Mouse (Mus musculus) limb, embryonic 12.5 days (tissue): ENCODE data around the gene Enah. TPM values are rescaled to one million over a fixed set of nuclear protein-coding genes. Genes with fewer than 3 reads are reported as not detected.

ENCODE experiments used
- ATAC-seq: fragments of 200-750 bp; cut with Nextera tagmentation; 2 replicates; pipeline ENCODE4 v1.8.0; 2017; ENCODE audit warnings: low read depth, moderate TSS enrichment; ENCODE audit not compliant: insufficient number of reproducible peaks, insufficient read depth, low FRiP score, low TSS enrichment
- H3K27ac ChIP-seq: fragments of 300-500 bp; sonication (generic); 2 replicates; pipeline ENCODE4 v1.5.1; 2016; ENCODE audit warnings: mild to moderate bottlenecking, moderate library complexity
- H3K27me3 ChIP-seq: fragments of 300-500 bp; sonication (generic); 2 replicates; pipeline ENCODE4 v1.6.1; 2016; ENCODE audit warnings: mild to moderate bottlenecking, moderate library complexity
- H3K36me3 ChIP-seq: fragments of 300-500 bp; sonication (generic); 2 replicates; pipeline ENCODE4 v1.6.1; 2016; ENCODE audit warnings: mild to moderate bottlenecking, moderate library complexity
- H3K4me1 ChIP-seq: fragments of 300-500 bp; sonication (generic); replicated peaks from 2 replicates; pipeline ENCODE4 v1.6.1; 2016
- H3K4me2 ChIP-seq: fragments of 300-500 bp; sonication (generic); 2 replicates; pipeline ENCODE4 v1.6.1; 2016; ENCODE audit warnings: mild to moderate bottlenecking, moderate library complexity
- H3K4me3 ChIP-seq: fragments of 300-500 bp; sonication (generic); replicated peaks from 2 replicates; pipeline ENCODE4 v1.5.1; 2016; ENCODE audit warnings: mild to moderate bottlenecking
- H3K9ac ChIP-seq: fragments of 300-500 bp; sonication (generic); replicated peaks from 2 replicates; pipeline ENCODE4 v1.6.1; 2016; ENCODE audit warnings: mild to moderate bottlenecking, moderate library complexity
- H3K9me3 ChIP-seq: fragments of 300-500 bp; sonication (generic); 2 replicates; pipeline ENCODE4 v1.6.1; 2016; ENCODE audit warnings: mild to moderate bottlenecking, moderate library complexity
- WGBS: fragments of 180-500 bp; shearing (Covaris S2); methylation state at CpG from one replicate; pipeline ENCODE4 v1.1.7; 2016; 5-methylcytosine and 5-hydroxymethylcytosine counted together
- polyA plus RNA-seq: library from polyadenylated mRNA; unstranded; fragments of >200 nt; fragmentation: Nextera tagmentation; extraction: Ambion mirVana; gene quantifications from 2 replicates; pipeline ENCODE4 v1.2.1, GENCODE M21; 2016

Enah gene
- polyA plus RNA-seq, 1 experiment from 2014 or later: 31.6 TPM

DNA sequence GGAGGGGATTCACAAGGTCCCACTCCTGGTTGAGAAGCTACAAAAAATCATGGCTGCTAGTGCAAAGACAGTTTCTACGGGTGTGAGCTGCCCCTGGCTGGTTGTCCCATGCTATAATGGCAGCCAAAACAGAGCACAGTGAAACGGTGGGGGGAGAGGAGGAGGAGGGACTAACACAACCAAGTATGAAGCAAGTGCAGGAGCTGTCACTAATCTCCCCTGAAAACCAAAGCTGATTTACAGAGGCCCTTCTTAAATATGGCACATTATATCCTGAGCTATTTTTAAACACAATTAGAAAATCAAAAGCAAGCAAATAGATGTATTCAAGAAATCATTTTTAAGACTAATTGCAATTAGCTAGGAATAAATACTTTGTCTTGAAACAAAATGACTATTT lies 32.6 kb downstream of the Enah start:
- 52% methylated on average over 2 of the region's 2 CpGs for WGBS
- Histone ChIP-seq H3K4me3 (no peak overlapping the region), H3K4me2 (no peak overlapping the region), H3K9me3 (no peaks in the 10 kb centered on the region), H3K27ac (no peak overlapping the region), H3K27me3 (no peaks in the 10 kb centered on the region), H3K36me3 (peaks cover 17% of the 10 kb centered on the region), H3K9ac (no peak overlapping the region), H3K4me1 (peaks cover 6% of the 10 kb centered on the region)
- no peak for ATAC-seq

DNA sequence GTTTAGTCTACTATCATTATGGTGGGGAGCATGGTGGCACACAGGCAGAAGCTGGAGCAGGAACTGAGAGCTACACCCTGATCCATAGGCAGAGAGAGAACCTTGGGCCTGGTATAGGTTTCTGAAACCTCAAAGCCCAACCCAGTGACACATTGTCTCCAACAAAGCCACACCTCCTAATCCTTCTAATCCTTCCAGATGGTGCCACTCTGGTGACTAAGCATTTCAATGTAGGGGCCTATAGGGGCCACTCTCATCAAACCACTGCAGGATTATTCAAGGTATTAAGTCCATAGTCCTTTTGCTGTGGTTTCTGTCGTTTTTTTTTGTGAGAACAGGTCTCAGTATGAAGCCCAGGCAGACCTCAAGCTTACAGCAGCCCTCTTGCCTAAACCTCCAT lies 33.9 kb downstream of the Enah start:
- no peak for ATAC-seq
- H3K9ac ChIP-seq: no peak overlapping the region
- 63% methylated on average over 1 of the region's 1 CpGs for WGBS

GRCm38 (mm10) chr1:181984811-181985210 lies 35.0 kb downstream of the Enah start:
- Histone ChIP-seq H3K9me3 (no peaks in the 10 kb centered on the region), H3K36me3 (peaks cover 17% of the 10 kb centered on the region), H3K4me2 (no peak overlapping the region), H3K27ac (no peak overlapping the region), H3K9ac (no peak overlapping the region), H3K4me1 (peaks cover 11% of the 10 kb centered on the region), H3K27me3 (no peaks in the 10 kb centered on the region), H3K4me3 (no peak overlapping the region)
- no peak for ATAC-seq
- 97% methylated on average over 2 of the region's 2 CpGs for WGBS

More for the DNA sequence above, 33.9 kb downstream of the Enah start:
- no peak overlapping the region for H3K27ac ChIP-seq
- peaks cover 6% of the 10 kb centered on the region for H3K4me1 ChIP-seq
- H3K36me3 ChIP-seq: peaks cover 17% of the 10 kb centered on the region
- no peaks in the 10 kb centered on the region for H3K9me3 ChIP-seq
- no peaks in the 10 kb centered on the region for H3K27me3 ChIP-seq
- H3K4me3 ChIP-seq: no peak overlapping the region
- H3K4me2 ChIP-seq: no peak overlapping the region

- Histone ChIP-seq H3K27ac (peak overlapping the region; percentile 35; the same call in 1 of the 2 replicates), H3K4me1 (peaks cover 15% of the 10 kb centered on the region), H3K36me3 (peaks cover 21% of the 10 kb centered on the region), H3K4me3 (no peak overlapping the region), H3K4me2 (no peak overlapping the region), H3K27me3 (no peaks in the 10 kb centered on the region), H3K9me3 (no peaks in the 10 kb centered on the region), H3K9ac (no peak overlapping the region)
- WGBS: 81% methylated on average over 14 of the region's 14 CpGs
- ATAC-seq: peak; percentile 76
These were observed 39.6 kb downstream of the Enah start for GRCm38 (mm10) chr1:181980017-181980719.

- Histone ChIP-seq H3K9ac (no peak overlapping the region), H3K36me3 (peaks cover 4% of the 10 kb centered on the region; the same call in 1 of the 2 replicates), H3K4me3 (no peak overlapping the region), H3K9me3 (no peaks in the 10 kb centered on the region), H3K27me3 (no peaks in the 10 kb centered on the region), H3K4me2 (no peak overlapping the region), H3K4me1 (peaks cover 31% of the 10 kb centered on the region), H3K27ac (0 out of 2 replicates have a peak overlapping the region, but pooled peaks have one; percentile 56)
- ATAC-seq: no peak
- 68% methylated on average over 3 of the region's 3 CpGs for WGBS
These were observed 44.3 kb downstream of the Enah start for GRCm38 (mm10) chr1:181975510-181975909.

GRCm38 (mm10) chr1:181974897-181975296 lies 44.9 kb downstream of the Enah start:
- Histone ChIP-seq H3K36me3 (peaks cover 4% of the 10 kb centered on the region; the same call in 1 of the 2 replicates), H3K9ac (no peak overlapping the region), H3K4me2 (no peak overlapping the region), H3K4me1 (peaks cover 28% of the 10 kb centered on the region), H3K9me3 (no peaks in the 10 kb centered on the region), H3K27me3 (no peaks in the 10 kb centered on the region), H3K27ac (no peak overlapping the region), H3K4me3 (no peak overlapping the region)
- no peak for ATAC-seq

DNA sequence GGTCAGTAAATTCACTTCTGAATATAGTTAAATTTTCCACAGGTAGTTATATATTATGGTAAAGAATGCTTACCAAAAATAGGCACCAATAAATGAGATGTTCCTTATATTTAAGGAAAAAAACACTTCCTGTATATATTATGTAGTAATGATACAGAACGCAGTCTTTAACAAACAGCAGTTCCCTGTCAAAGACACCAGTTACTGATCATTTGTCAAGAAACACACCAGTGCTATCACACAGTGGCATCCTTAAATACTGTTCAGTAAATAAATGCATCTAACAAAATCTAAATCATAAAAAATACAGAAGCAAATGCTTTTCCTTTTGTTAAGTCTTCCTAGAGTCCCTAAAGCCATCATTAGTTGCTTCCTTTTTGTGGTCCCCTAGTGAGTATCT lies 54.5 kb downstream of the Enah start:
- Histone ChIP-seq H3K9ac (no peak overlapping the region), H3K36me3 (peaks cover 10% of the 10 kb centered on the region), H3K4me2 (no peak overlapping the region), H3K27me3 (no peaks in the 10 kb centered on the region), H3K4me1 (peaks cover 34% of the 10 kb centered on the region), H3K27ac (no peak overlapping the region), H3K4me3 (no peak overlapping the region), H3K9me3 (no peaks in the 10 kb centered on the region)
- no peak for ATAC-seq
- 85% methylated on average over 1 of the region's 1 CpGs for WGBS

DNA sequence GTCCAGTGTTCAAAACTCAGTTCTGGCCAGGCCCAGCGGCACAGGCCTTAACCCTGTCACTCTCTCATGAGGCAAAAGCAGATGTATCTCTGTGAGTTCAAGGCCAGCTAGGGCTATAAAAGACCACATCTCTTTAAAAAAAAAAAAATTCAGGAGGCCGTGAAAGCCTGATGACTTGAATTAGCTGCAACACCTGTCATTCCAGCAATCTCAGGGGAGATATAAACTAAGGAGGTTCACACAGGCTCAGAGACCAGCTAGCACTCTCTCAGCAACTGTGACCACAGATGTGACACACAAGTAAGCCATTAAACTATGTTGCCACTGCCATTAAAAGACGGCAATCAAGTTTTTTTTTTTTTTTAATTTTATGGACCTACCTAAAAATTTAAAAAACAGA lies 56.0 kb downstream of the Enah start:
- peaks cover 34% of the 10 kb centered on the region for H3K4me1 ChIP-seq
- H3K27ac ChIP-seq: no peak overlapping the region
- no peak for ATAC-seq
- no peaks in the 10 kb centered on the region for H3K9me3 ChIP-seq
- no peak overlapping the region for H3K4me2 ChIP-seq
- no peak overlapping the region for H3K4me3 ChIP-seq
- no peak overlapping the region for H3K9ac ChIP-seq
- 39% methylated on average over 3 of the region's 3 CpGs for WGBS
- H3K27me3 ChIP-seq: no peaks in the 10 kb centered on the region
- peaks cover 18% of the 10 kb centered on the region for H3K36me3 ChIP-seq

- Histone ChIP-seq H3K36me3 (peaks cover 19% of the 10 kb centered on the region), H3K4me3 (no peak overlapping the region), H3K27ac (no peak overlapping the region), H3K9me3 (no peaks in the 10 kb centered on the region), H3K4me1 (peaks cover 34% of the 10 kb centered on the region), H3K4me2 (no peak overlapping the region), H3K9ac (no peak overlapping the region), H3K27me3 (no peaks in the 10 kb centered on the region)
- ATAC-seq: no peak
- WGBS: 88% methylated on average over 4 of the region's 4 CpGs
These were observed 56.4 kb downstream of the Enah start for GRCm38 (mm10) chr1:181963351-181963750.

DNA sequence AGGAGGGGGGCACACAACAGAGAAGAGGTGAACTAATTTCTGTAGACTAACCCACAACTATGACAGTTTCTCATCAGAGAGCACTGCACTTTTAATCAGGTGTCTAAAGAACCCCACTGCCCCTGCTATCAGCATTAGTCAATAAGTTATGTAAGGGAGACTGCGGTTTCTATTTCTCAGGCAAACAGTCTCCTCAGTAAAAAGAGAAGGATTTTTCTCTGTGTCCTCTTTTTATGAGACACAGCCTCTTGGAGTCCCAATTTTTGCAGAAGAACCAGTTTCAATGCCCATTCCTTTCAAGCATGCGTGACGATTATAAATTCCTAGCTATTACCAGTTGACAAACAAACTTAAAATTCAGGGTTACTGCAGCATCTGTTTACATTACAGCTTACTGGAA lies 59.4 kb downstream of the Enah start:
- H3K27me3 ChIP-seq: no peaks in the 10 kb centered on the region
- H3K36me3 ChIP-seq: peaks cover 37% of the 10 kb centered on the region
- no peak overlapping the region for H3K4me3 ChIP-seq
- whole genome bisulfite sequencing: 93% methylated on average over 3 of the region's 3 CpGs
- no peak overlapping the region for H3K4me2 ChIP-seq
- peaks cover 12% of the 10 kb centered on the region for H3K4me1 ChIP-seq
- ATAC-seq: no peak
- no peak overlapping the region for H3K9ac ChIP-seq
- no peak overlapping the region for H3K27ac ChIP-seq
- H3K9me3 ChIP-seq: no peaks in the 10 kb centered on the region

GRCm38 (mm10) chr1:181958392-181958791 lies 61.4 kb downstream of the Enah start:
- ATAC-seq: no peak
- no peaks in the 10 kb centered on the region for H3K27me3 ChIP-seq
- 73% methylated on average over 1 of the region's 1 CpGs for WGBS
- peaks cover 42% of the 10 kb centered on the region for H3K36me3 ChIP-seq
- no peak overlapping the region for H3K4me2 ChIP-seq
- no peak overlapping the region for H3K9ac ChIP-seq
- H3K4me1 ChIP-seq: 0 out of 2 replicates have a peak, but pooled peaks cover 5% of the 10 kb centered on the region
- H3K27ac ChIP-seq: no peak overlapping the region
- no peak overlapping the region for H3K4me3 ChIP-seq
- H3K9me3 ChIP-seq: no peaks in the 10 kb centered on the region

DNA sequence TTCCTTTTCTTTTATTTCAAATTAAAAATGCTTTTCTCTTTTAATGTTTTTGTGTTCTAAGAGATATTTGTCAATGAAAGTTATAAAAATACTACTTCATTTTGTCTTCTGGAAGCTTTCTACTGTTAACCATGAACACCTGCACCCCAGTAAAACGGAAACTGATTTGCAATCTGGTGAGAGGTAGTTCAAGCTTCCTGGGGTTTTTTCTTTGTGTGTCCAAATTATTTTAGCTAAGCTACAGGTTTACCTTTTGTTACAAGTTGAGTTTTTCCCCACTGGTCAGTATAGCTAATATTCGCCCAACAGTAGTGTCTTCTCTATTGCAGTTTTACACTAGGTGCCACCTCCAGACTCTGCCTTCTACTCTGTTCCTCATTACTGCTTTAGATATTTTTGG lies 62.1 kb downstream of the Enah start:
- H3K27ac ChIP-seq: no peak overlapping the region
- no peak for ATAC-seq
- no peaks in the 10 kb centered on the region for H3K4me1 ChIP-seq
- H3K9ac ChIP-seq: no peak overlapping the region
- H3K9me3 ChIP-seq: no peaks in the 10 kb centered on the region
- H3K27me3 ChIP-seq: no peaks in the 10 kb centered on the region
- no peak overlapping the region for H3K4me2 ChIP-seq
- peaks cover 43% of the 10 kb centered on the region for H3K36me3 ChIP-seq
- WGBS: 90% methylated on average over 2 of the region's 2 CpGs
- no peak overlapping the region for H3K4me3 ChIP-seq
